Comparison of ENCODE assay signal across 9 mouse cellular contexts in the genomic region with DNA sequence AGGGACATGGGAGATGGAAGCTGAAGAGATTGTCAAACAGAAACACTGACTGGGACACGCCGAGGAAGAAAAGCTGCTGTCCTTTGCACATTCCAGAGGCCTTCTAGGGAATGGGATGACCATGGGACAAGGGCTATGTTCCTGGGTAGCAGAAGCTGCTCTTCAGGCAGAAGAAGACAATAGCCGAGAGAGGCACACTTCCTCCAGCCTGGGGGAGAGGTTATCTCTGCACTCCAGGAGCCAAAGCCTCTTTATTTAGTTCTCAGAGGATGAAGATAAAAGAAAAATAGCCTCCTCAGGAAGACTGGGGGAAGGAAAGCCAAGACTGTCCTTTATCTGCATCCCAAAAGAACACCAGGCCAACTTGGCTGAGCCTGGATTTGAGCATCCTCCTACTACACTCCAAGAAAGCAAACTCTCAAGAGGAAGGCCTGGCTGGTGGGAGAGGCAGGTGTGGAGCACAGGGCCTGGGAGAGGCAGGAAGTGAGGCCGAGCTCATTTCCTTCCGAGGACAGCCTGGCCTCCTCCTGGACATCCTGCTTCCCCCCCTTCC.
DNase-seq lines count a peak whose midpoint lies in the region; ATAC-seq and TF ChIP-seq lines count a peak whose summit lies in the region.
"Had no signal": no experiment of that assay in that cellular context is flagged by ENCODE, and none has a peak within 500 bp of the region (broad histone marks: within the 10 kb centered on the region; RNA-seq: fewer than 3 reads in every experiment).

No protein-coding gene starts in this region.

- H3K4me1 ChIP-seq in lung, embryonic 14.5 days (ENCODE audit: insufficient read depth): peaks cover 17% of the 10 kb centered on the region

- 0 out of 2 replicates have a peak, but pooled peaks have one; percentile 9 for ATAC-seq in frontal cortex, adult (ENCODE audit: low TSS enrichment)
- ATAC-seq in lung, embryonic 14.5 days (ENCODE audit: insufficient read depth): peak; percentile 37; the same call in 1 of the 2 replicates

- no peak for DNase-seq in frontal cortex, postnatal 36 days (ENCODE audit: low spot score in 2 of 2)
- DNase-seq in gastrocnemius, postnatal 14 days: peak; percentile 11
- DNase-seq in kidney, adult 8-10 months: peak; percentile 42 to 70
- peak; percentile 56 for DNase-seq in lung, embryonic 14.5 days
- no peak for DNase-seq in natural killer cell, adult 2 months (ENCODE audit: low spot score in 2 of 2)
- DNase-seq in spleen, postnatal 4 days (ENCODE audit: low spot score in 2 of 2): no peak
- DNase-seq in thymus, postnatal 14 days: no peak

- WGBS in lung, embryonic 14.5 days: 49% methylated on average over 5 of the region's 5 CpGs

- no peaks in the 10 kb centered on the region for H3K36me3 ChIP-seq in lung, embryonic 14.5 days (ENCODE audit: insufficient read depth)

- no peak overlapping the region for H3K9ac ChIP-seq in lung, embryonic 14.5 days
- H3K9ac ChIP-seq: forebrain, embryonic 12.5 days had no signal

- H3K27me3 ChIP-seq in lung, embryonic 14.5 days (ENCODE audit: insufficient read depth, low read length): no peaks in the 10 kb centered on the region
- H3K27me3 ChIP-seq: forebrain, embryonic 12.5 days had no signal

- H3K27ac ChIP-seq in lung, embryonic 14.5 days (ENCODE audit: low read depth): no peak overlapping the region
- H3K27ac ChIP-seq: forebrain, embryonic 12.5 days had no signal

- no peak for TF ChIP-seq CTCF in lung, embryonic 14.5 days (IDR thresholded peaks at IDR 0.05; ENCODE audit: low read depth)

- H3K4me2 ChIP-seq in lung, embryonic 14.5 days: no peak overlapping the region
- H3K4me2 ChIP-seq: forebrain, embryonic 12.5 days had no signal

- H3K9me3 ChIP-seq in lung, embryonic 14.5 days (ENCODE audit: low read depth, low read length): no peaks in the 10 kb centered on the region
- H3K9me3 ChIP-seq: forebrain, embryonic 12.5 days had no signal

- no peak overlapping the region for H3K4me3 ChIP-seq in lung, embryonic 14.5 days (ENCODE audit: low read depth, low read length)
- H3K4me3 ChIP-seq: forebrain, embryonic 12.5 days had no signal

- intact Hi-C loops in gastrocnemius, postnatal 14 days (cut with DNase I; ENCODE audit: low total_unique reads): no loop called here

Comparison
In these comparisons a context has a peak if more than half of its experiments do, and no peak if none do; other contexts are left out.
1. DNase-seq: peak in gastrocnemius, postnatal 14 days (single experiment), kidney, adult 8-10 months (2 of 2) and lung, embryonic 14.5 days (single experiment); none in frontal cortex, postnatal 36 days (0 of 2), natural killer cell, adult 2 months (0 of 2), spleen, postnatal 4 days (0 of 2) and thymus, postnatal 14 days (single experiment).